Mouse (Mus musculus) T-helper 17 cell (primary cell): ENCODE results near the gene Mctp1.

Source experiments
- in situ Hi-C, 2 experiments: fragments of 300-600 bp; cut with MboI, MseI; formaldehyde crosslinking; loops; 1 replicate in 1 of 2; 2 replicates in 1 of 2; pipeline ENCODE4 v1.15.1; 2025; ENCODE audit warnings: high pct_unique_total_duplicates in 2 of 2

The Mctp1 gene

DNA sequence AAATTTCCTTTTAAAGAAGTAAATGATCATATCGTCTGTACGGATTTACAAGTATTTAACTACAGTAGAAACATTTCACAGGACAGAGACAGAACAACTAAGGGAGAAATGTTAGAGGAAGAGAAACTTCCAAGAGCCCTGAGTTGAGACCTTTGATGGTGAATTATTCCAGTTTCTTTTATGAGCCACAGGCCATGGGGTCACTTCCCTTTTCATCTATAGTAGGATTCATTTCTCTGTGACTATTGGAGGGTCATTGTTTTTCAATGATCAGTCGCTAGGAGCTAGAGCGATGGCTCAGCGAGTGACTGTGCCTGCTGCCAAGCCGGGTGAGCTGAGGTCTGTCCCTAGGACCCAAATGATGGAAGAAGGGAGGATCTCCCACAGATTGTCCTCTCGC, 212.7 kb downstream of the Mctp1 start:
- in situ Hi-C loops = no loop called here

DNA sequence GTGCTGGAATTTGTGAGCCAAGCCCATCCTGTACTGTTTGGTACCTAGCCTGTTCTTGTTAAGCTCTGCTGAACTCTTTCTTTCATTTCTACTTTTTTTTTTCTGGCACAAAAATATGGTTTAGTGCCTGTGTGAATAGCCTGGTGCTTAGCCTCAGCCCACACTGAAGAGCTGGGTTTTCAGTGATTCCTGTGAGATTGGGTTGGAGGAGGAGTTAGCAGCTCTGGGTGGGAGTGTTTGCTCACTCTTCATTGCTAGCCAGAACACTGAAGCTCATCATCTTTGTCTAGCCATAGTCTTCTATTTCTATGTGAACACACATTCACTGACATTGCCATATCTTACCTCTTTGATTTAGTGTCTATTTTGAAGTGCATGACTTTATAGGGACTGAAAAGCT, 225.1 kb downstream of the Mctp1 start:
- in situ Hi-C loops = no loop called here

GRCm38 (mm10) chr13:76611499-76611898, 227.2 kb downstream of the Mctp1 start:
- in situ Hi-C loops = no loop called here

GRCm38 (mm10) chr13:76620111-76620510, 235.8 kb downstream of the Mctp1 start:
- in situ Hi-C loops = no loop called here

DNA sequence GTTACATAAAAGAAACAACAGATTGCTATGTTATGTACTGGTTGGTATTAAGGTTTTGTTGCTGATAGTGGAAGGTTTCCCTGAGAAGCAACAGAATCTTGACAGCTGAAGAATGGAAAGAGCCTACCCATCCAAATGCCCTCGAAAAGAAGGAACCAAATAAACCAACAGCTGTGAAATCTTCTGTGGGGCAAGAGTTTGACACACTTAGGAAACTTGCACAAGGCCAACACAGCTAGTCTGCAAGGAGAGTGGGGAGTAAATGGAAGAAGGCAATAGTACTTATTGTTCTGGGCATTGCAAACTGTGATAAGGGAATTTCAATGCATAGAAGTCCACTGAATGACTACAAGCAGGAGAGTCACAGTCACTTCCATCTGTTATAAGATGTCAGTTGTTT, 236.2 kb downstream of the Mctp1 start:
- in situ Hi-C loops = no loop called here

- in situ Hi-C loops = no loop called here
Observed at GRCm38 (mm10) chr13:76633707-76634106, 249.4 kb downstream of the Mctp1 start.

DNA sequence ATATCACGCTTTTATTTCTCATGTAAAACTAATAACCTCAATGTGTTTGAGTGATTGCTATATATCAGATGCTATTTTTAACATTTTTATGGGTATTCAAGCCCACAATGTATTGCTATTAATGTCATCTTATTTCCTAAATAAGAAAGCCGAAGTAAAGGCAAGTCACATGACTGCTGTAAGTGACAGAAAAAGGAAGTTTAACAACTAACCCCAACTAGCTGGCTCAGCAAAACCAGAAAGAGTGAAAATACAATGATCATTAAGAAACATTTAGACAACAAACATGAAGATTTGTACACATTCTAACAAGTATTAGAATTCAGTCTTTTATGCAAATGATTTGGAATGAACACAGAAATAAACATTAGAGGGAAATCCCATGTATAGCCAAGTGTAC, 253.9 kb downstream of the Mctp1 start:
- in situ Hi-C loops = no loop called here

- in situ Hi-C loops = no loop called here
Observed at GRCm38 (mm10) chr13:76659523-76659922, 275.2 kb downstream of the Mctp1 start.

DNA sequence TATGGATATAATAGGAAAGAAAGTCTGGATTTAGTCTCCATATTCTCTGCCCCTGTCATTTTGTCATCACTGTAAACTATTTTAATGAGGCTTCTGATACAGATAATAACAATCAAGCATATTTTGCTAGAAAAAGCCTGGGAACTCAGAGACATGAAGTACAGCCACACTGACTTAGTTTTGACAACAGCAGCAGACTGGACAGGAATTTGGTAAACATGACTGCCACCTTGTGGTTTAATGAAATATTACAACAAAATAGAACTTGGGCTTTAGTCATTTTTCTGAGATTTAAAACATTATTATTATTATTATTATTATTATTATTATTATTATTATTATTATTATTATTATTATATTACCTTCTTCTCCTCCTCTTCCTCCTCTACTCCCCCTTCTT, 297.0 kb downstream of the Mctp1 start:
- in situ Hi-C loops = loop anchor here (10.0 kb wide), 2 partner anchors 366 to 956 kb away; no protein-coding TSS in a partner anchor

DNA sequence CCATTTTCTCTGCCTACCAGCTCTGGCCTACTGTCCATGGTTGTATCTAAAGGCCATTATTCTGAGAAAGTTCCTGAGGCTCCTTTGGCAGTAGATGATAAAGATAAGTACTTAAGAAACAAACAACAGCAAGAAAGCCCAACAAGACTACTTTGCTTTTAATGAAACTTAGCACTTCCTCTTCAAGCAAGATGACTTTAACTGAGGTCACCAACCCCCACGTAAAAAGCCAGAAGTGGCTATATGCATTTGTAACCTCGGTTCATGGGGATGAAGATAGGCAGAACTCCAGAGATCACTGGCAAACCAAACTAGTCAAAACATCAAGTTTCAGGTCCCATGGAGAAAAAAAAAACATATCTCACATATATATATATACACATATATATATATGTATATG, 305.0 kb downstream of the Mctp1 start:
- in situ Hi-C loops = loop anchor here (5.0 to 10.0 kb wide), 4 partner anchors 97 to 965 kb away; no protein-coding TSS in a partner anchor

DNA sequence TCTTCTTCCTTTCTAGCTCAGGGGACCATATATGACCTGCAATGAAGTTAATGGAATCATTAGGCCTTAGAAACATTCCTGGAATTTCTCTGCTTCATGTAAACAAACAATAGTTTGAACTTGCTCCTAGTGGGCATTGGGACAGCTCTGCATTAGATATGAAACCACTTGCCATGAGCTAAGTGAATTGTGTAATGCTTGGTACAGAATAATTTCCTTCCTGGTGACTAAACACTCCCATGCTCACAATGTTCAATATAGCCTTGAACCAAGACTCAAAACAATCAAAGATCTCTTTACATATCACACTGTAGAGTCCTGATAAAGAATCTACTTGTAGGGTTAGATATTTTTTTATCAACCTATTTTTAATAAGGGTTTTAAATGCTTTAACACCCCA, 305.8 kb downstream of the Mctp1 start:
- in situ Hi-C loops = no loop called here

- in situ Hi-C loops = no loop called here
Observed at GRCm38 (mm10) chr13:76690697-76691096, 306.4 kb downstream of the Mctp1 start.

- in situ Hi-C loops = no loop called here
Observed at GRCm38 (mm10) chr13:76734013-76734412, 349.7 kb downstream of the Mctp1 start.

DNA sequence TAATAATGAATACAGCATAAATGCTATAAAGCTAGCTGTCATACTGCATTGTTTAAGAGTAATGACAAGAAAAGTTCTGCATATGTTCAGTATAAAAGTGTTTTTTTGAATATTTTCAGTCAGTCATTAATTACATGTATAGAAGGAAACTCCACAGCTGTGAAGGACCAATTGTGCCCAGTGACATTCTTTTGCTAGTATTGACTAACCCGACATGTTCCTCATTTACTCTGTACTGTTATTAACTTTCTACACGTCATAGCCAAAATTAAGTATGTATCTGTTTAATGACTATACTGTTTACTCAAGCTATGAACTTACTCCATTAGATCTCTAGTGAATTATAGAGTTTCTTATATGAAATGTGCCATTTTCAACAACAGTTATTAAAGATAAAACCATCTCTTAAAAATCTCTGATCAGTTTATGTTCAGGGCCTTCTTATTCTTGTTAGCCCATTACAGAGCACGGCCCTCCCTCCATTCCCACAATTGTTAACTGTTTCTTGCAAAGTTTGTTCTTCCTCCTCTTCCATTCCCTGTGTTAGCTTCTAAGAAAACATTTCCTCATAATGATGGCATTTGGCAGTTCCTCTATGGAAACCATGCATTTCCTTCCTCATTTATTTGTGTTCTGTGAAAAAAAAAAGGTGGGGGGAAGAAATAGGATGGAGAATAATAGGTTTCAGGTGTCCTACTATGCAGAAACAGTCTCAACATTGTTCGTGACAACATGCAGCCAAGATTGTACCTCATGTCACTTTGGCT, 366.5 kb downstream of the Mctp1 start:
- in situ Hi-C loops = loop anchor here in 1 of 2 experiments (10.0 kb wide), 1 partner anchor 884 kb away; no protein-coding TSS in a partner anchor

- in situ Hi-C loops = loop anchor here in 1 of 2 experiments (10.0 kb wide), 1 partner anchor 875 kb away; no protein-coding TSS in a partner anchor
Observed at GRCm38 (mm10) chr13:76759832-76760490, 375.6 kb downstream of the Mctp1 start.

DNA sequence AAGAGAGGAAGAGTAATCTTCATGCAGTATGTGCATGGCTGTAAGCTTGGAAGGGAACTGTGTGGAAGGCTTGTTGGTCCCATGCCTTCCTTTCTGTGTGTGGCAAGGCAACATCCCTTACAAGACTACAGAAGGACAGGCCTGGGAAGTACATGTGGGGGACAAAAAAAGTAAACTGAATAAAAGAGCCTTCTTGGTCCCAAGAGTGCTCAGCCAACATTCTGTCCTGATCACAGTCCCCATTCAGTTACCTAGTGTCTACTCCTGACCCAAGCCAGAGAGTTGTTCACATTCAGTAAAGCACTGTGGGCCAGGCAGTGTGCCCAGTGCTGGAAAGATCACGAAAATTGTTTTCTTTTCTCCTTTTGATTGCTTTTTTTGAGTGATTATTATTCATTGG, 415.3 kb downstream of the Mctp1 start:
- in situ Hi-C loops = no loop called here

- in situ Hi-C loops = no loop called here
Observed at GRCm38 (mm10) chr13:76801126-76801632, 416.8 kb downstream of the Mctp1 start.

DNA sequence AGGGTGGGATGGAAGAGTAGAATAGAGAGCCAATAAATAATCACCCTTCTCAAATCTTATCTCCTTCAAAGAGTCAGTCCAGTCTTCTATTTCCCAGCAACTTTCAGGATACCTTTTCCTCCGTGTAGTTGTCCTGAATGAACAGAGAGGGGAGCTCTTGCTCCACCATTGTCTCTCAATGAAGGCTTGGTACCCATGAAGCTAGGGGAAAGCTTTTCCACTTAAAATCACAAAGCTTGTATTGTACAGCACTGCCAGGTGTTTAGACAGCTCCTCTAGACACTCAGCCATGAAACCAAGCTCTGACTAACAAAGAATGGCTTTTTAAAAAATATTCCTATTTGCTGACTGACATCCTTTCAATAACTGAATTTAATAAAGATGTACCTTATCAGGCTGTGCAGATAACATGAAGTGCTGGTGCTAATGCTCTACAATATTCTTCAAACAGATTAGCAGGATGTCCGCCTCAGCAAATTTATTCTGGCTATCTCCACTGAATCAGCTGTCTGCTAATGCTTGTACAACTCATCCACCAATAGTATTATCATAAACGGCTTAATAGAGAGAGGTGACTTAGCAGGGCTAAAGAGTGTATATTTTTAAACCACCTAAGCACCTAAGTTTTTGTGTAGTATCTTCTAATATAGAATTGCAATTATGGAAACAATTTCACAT, 417.9 kb downstream of the Mctp1 start:
- in situ Hi-C loops = no loop called here

- in situ Hi-C loops = no loop called here
Observed at GRCm38 (mm10) chr13:76802926-76803325, 418.6 kb downstream of the Mctp1 start.

DNA sequence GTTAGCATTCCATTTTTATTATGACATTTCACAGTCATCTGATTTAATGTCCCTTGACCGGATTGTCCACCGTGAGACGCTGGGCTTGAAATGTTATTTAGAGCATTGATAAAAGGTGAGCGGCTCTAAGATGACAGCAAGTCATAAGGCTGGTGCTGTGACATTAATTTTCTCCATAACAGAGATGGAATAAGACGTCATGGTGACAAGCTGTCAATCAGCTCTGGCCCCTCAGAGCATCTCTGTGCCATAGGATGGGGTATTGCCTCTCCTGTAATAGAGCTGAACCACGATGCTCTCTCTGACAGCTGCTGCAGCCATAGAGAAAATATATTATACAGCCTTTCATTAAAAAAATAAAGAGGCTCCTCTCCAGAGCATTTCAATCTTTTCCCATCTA, 419.5 kb downstream of the Mctp1 start:
- in situ Hi-C loops = no loop called here

GRCm38 (mm10) chr13:76808871-76809390, 424.6 kb downstream of the Mctp1 start:
- in situ Hi-C loops = no loop called here

DNA sequence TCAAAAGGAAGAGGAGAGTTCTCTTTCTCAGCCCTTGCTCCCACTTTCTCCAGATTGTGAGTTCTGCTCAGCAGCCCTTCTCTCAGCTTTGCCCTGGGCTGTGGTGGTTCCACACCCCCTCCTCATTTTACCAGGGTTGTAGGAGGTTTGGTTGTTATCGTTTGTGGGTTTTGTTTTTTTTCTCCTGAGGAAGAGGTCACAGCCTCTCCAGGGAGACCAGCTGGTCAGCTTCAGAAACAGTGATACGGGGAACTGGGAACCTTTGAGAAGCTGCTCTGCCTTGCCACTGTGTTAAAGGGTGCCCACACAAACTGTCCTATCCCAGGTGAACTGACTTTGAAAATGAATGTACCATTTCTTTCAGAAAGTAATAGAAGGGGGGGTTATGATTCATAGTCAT, 425.5 kb downstream of the Mctp1 start:
- in situ Hi-C loops = no loop called here
